Mouse (Mus musculus) hindlimb bud, embryonic 11.5 days (tissue): ENCODE data around the gene Dars.
"Not testable (repeated sequence)": the region's sequence is repeated elsewhere in the genome, so short reads cannot be mapped to it uniquely, and the experiment has no call there.

ENCODE experiments used
- DNase-seq: peaks from one replicate; pipeline ENCODE4 v3.0.0-alpha.2; 2012; ENCODE audit warnings: low read depth, low spot score; ENCODE audit errors: extremely low spot score

Gene Dars

DNA sequence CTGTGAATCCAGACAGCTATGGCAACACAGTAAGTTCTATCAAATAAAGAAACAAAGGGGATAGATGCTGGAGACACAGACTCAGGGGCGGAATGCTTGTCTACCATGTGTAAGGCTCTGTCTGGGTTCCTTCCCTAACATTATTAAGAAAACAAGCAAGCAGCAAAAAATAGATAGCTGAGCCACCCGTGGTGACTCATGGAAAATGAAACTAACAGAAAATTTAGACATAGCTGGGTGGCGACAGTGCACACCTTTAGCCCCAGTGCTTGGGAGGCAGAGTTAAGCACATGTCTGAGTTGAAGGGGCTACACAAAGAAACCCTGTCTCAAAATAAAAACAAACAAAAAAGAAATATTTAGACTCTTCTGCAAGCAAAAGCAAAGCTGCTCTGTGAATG, 59.7 kb downstream of the Dars start:
- no peak for DNase-seq

GRCm38 (mm10) chr1:128353092-128353491, 64.1 kb downstream of the Dars start:
- DNase-seq: no peak

GRCm38 (mm10) chr1:128344232-128344631, 72.9 kb downstream of the Dars start:
- no peak for DNase-seq

DNA sequence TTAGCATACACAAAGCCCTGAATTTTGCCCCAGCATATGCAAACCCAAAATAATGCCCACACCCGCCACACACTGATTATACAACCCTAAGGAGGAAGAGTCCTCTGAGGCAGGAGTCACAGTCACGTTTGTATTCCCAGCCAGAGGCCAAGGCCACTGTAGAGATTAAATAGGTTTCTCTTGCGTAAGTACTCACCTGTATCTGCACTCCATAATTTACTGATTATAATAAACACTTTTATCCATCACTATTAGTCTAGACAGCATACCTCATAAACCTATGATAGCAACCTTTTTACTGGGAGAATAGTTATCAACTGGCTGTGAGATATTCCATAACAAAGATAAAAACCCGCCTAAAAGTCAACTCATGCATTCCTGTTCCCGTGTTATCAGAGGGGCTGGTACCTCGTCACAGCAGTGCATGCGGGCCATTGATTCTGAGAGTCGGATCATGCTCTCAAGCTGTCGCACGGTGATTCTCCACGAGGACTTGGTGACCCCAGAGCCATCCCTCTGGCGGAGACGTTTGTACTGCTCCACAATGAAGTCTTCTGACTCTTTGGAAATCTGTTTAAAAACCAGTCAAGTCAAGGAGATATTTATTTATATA, 79.4 kb downstream of the Dars start:
- no peak for DNase-seq

DNA sequence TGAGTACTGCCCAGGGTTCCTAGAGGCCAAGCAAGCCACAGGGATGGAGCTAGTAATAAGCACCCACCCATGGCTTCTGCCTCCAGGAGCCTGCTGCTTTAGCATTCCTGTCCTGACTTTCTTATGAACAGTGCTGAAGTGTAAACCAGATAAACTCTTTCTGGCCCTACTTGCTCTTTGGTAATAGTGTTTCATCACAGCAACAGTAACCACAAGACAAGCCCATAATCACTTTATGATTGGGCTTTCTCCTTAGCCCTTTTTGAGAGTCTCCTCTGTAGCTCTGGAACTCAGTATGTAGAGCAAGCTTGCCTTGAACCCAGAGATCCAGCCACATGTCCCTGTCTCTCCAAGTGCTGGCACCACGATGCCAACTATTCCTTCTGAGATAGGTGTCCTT, 86.9 kb downstream of the Dars start:
- DNase-seq: no peak

DNA sequence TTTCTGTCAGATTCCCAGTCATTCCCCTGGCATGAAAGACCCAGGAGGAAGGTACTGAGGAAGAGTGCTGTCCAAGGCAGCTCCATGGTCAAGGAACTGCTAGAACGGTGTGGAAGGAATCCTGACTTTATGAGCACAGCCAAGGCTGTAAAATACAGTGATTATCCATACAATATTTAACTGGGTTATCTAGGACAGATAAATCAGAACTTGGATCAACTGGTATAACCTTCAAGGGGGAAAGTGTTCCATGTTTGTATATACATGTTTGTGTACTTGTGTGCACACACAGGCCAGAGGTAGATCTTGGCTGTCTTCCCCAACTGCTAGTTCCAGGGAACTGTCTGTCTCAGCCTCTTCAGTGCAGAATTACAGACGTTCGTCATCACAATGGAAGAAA, 89.0 kb downstream of the Dars start, which contains the start of gene Lct:
Lct (minus strand) TSS at position 101 of the 400 bp plus-strand sequence.
- no peak for DNase-seq

DNA sequence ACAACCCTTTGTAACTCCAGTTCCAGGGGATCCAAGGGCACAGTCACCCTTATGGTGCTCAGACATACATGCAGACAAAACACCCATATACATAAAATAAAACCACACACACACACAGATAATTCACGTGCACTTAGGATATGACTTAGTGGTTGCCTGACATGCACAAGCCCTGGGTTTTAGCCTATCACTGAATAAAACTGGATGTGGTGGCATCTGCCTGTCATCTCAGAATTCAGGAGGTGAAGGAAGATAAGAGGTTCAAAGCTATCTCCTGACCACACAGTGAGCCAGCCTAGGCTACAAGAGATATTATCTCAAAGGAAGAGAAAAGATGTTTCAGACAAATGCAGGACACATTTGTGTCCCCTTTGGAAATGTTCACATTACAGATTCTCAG, 90.0 kb downstream of the Dars start:
- DNase-seq: no peak

- no peak for DNase-seq
Observed at GRCm38 (mm10) chr1:128324776-128325175, 92.4 kb downstream of the Dars start.

DNA sequence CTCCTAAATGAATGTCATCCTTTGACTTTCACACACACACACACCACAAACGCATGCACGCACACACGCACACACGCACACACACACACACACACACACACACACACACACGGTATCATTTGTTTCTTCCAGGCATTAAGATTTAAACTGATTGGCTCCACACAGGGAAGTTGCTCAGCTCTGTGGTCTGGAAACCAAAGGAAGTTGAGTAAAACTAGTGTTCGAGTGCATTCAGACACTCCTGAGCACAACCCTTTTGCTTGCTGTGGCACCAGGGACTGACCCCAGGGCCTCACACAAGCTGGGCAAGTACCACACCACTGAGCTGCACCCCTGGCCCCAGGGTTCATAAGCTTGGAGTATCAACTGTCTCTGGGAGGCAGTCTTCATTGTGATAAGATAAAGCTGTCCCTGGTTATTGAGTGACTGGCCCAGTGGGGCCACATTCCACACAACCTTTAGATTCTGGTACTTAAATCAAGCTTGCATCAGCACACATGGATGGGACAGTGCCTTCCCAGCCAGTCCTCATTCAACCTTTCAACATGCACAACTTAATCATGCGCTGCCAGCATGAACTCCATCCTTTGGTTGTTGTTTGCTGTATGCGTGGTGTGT, 94.0 kb downstream of the Dars start:
- DNase-seq: no peak

- not testable (repeated sequence) for DNase-seq
Observed at GRCm38 (mm10) chr1:128319266-128319665, 97.9 kb downstream of the Dars start.

DNA sequence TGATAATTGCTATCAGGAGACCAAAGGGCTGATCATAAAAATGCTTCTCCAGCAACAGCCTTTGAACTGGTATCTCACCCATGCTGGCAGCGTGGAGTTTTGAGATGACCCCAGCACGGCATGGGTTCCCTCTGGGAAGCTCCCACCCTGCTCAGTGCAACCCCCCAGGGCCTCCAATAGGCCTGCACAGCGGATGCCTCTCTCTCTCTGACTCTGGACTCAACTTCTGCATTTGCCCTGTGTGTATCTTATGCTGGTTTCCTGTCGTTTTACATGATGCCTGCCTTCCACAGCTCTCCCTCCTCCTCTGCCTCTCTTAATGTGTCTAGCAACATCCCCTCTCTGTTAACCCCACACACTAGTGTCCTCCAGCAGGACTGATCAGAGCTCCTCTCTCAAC, 102.5 kb downstream of the Dars start:
- no peak for DNase-seq
